Mouse (Mus musculus): ENCODE data around the gene Sh3gl3. TPM values are rescaled to one million over a fixed set of nuclear protein-coding genes. Genes with fewer than 3 reads are reported as not detected.

Gene Sh3gl3
- polyA plus RNA-seq, 1 experiment = not detected

DNA sequence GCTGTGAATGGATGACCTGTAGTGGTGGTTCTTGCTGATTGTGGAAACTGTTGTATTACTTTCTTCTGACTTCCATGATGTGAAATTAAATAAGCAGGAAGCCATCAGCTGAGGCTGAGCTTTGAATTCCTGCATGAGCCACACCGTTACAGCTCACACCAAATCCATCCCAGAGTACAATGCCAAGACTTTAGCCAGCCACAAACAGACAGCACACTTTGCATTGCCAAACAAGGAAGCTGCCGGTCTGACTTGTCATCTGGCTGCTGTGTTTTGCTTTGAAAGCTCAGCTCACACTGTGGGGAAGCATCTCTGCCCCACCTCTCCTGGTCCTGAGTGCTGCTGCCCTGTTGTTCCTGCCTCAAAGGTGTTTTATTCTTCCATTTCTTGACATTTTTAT, 9.1 kb downstream of the Sh3gl3 start:
- 51% methylated on average over 2 of the region's 2 CpGs for WGBS
- Histone ChIP-seq H3K4me3 (ENCODE audit: insufficient read depth, low read depth, low read length) (no peak overlapping the region), H3K4me1 (ENCODE audit: control insufficient read depth, insufficient read depth, low read length) (0 out of 2 replicates have a peak, but pooled peaks cover 2% of the 10 kb centered on the region), H3K27ac (ENCODE audit: insufficient read depth, low read depth, low read length) (no peak overlapping the region)
- no peak for TF ChIP-seq CTCF (IDR thresholded peaks at IDR 0.05; ENCODE audit: insufficient read depth, low read depth, low read length)
- TF ChIP-seq POLR2A (IDR thresholded peaks at IDR 0.05; ENCODE audit: insufficient read depth, low read depth, low read length) = no peak

DNA sequence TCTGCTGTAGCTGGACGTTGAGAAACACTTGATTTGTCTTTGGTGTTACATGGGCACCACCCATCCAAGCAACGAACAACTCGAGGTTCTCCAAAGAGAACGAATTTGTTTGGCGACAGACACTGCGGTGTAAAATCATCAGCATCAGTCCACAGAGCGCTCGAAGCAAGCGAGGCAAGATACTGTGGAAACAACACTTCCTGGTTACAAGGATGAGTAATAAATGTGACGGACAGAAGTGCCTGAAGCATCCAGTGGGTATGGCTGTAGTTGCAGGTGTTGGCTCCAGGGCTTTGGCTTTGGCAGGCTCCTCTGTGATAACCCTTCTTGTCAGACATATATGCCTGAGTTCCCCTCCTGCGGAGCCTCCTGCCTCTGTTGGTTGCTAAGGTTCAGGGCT, 18.0 kb downstream of the Sh3gl3 start:
- 76% methylated on average over 11 of the region's 11 CpGs for WGBS
- Histone ChIP-seq H3K4me3 (ENCODE audit: insufficient read depth, low read depth, low read length) (no peak overlapping the region), H3K4me1 (ENCODE audit: control insufficient read depth, insufficient read depth, low read length) (peaks cover 3% of the 10 kb centered on the region; the same call in 1 of the 2 replicates), H3K27ac (ENCODE audit: insufficient read depth, low read depth, low read length) (no peak overlapping the region)
- TF ChIP-seq CTCF (IDR thresholded peaks at IDR 0.05; ENCODE audit: insufficient read depth, low read depth, low read length) = no peak
- no peak for TF ChIP-seq POLR2A (IDR thresholded peaks at IDR 0.05; ENCODE audit: insufficient read depth, low read depth, low read length)

DNA sequence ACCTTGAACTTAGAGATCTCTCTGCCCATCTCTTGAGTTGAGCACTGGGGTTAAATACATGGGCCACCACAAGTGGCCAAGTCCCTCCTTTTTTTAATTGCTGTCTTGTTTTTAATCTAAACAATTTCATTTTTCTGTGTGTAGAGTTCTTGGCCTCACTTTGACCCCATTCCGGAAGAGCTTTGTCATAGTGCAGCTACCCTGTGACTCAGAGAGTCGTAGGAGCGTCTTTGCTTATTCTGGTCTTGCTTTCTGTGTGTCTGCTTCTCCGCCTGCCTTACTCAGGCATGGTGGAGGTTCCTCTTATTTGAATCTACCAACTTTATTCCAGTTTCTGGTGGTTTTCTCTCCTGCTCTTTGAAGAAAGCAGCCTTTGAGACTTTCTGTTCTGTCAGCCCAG, 18.9 kb downstream of the Sh3gl3 start:
- 72% methylated on average over 4 of the region's 4 CpGs for WGBS
- peaks cover 3% of the 10 kb centered on the region for H3K4me1 ChIP-seq (ENCODE audit: control insufficient read depth, insufficient read depth, low read length)
- H3K4me3 ChIP-seq (ENCODE audit: insufficient read depth, low read depth, low read length) = no peak overlapping the region
- no peak overlapping the region for H3K27ac ChIP-seq (ENCODE audit: insufficient read depth, low read depth, low read length)
- TF ChIP-seq CTCF (IDR thresholded peaks at IDR 0.05; ENCODE audit: insufficient read depth, low read depth, low read length) (no peak), POLR2A (IDR thresholded peaks at IDR 0.05; ENCODE audit: insufficient read depth, low read depth, low read length) (no peak)

DNA sequence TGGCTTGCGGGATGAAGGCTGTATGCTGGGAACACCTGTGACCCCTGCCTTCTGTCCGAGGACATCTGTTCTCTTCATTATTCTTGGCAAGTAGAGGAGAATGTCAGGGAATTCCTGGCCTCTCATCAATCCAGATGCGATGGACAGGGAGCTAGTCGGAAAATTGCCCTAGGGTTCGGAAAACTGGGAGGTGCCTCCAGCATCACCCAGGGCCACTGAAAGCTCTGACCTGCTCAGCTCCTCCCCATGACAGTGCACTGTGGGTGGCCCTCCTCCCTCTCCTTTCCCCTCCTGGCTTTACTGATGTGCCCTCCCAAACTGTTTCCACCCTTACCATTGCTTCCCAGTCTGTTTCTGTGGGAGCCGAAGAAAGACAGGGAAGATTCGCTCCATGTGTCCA, 29.5 kb downstream of the Sh3gl3 start:
- Histone ChIP-seq H3K4me1 (ENCODE audit: control insufficient read depth, insufficient read depth, low read length) (peaks cover 16% of the 10 kb centered on the region), H3K27ac (ENCODE audit: insufficient read depth, low read depth, low read length) (no peak overlapping the region), H3K4me3 (ENCODE audit: insufficient read depth, low read depth, low read length) (no peak overlapping the region)
- 69% methylated on average over 7 of the region's 7 CpGs for WGBS
- TF ChIP-seq POLR2A (IDR thresholded peaks at IDR 0.05; ENCODE audit: insufficient read depth, low read depth, low read length) (no peak), CTCF (IDR thresholded peaks at IDR 0.05; ENCODE audit: insufficient read depth, low read depth, low read length) (no peak)

DNA sequence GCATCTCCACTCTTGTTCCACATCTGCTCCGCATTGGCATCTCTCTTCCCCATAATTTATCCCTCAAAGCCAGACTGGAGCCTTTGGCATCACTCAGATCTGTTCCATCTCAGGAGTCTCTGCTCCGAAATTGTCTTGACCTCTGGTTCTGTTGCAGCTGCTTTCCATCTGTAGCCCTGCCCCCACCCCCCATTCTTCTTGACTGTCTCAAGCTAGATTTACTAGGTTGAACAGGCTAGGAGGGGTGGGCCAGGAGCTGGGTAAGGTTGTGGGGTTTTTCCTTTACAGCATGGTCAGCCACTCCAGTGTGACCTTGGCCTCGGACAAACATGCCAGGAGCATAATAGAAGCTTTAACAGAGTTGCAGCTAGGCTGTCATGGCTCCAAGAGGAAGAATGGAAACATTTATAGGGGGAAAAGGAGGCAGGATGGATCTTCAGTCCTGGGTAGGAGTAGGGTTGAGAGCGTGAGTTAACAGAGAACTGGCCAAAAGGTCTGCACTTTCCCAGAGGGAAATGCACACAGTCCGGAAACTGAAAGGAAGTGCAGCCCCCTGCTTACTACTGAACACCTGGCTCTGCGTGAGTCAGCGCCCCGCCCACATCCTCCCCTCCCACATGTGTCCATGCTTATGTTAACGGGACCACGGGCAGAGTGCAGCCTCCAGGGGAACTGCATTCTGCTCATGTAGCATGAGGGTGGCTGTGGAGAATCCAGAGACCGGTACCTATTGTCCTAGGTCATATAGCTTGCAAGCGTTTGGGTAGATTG, 30.6 kb downstream of the Sh3gl3 start:
- H3K27ac ChIP-seq (ENCODE audit: insufficient read depth, low read depth, low read length) = no peak overlapping the region
- 58% methylated on average over 12 of the region's 12 CpGs for WGBS
- no peak for TF ChIP-seq CTCF (IDR thresholded peaks at IDR 0.05; ENCODE audit: insufficient read depth, low read depth, low read length)

DNA sequence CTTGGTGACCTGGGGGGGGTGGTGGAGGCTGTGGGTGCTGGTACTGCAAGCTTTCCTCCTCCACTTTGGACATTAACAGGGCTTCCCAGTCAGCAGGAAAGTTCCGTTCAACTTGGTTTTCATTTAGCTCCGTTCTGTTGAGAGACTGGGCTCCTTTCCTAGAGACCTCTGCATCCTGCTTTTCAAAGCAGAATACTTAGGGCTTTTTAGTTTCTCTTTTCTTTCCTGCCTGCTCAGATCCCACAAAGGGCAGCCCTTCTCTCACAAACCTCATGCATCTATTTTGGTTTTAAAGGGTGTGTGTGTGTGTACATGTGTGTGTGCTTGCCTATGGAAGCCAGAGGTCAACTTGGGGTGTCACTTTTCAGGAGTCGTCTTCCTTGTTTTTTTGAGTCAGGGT, 31.3 kb downstream of the Sh3gl3 start:
- peaks cover 16% of the 10 kb centered on the region for H3K4me1 ChIP-seq (ENCODE audit: control insufficient read depth, insufficient read depth, low read length)
- TF ChIP-seq POLR2A (IDR thresholded peaks at IDR 0.05; ENCODE audit: insufficient read depth, low read depth, low read length) (no peak), CTCF (IDR thresholded peaks at IDR 0.05; ENCODE audit: insufficient read depth, low read depth, low read length) (no peak)
- 58% methylated on average over 3 of the region's 3 CpGs for WGBS
- no peak overlapping the region for H3K27ac ChIP-seq (ENCODE audit: insufficient read depth, low read depth, low read length)
- no peak overlapping the region for H3K4me3 ChIP-seq (ENCODE audit: insufficient read depth, low read depth, low read length)

More for the DNA sequence above, 30.6 kb downstream of the Sh3gl3 start:
- peaks cover 16% of the 10 kb centered on the region for H3K4me1 ChIP-seq (ENCODE audit: control insufficient read depth, insufficient read depth, low read length)
- H3K4me3 ChIP-seq (ENCODE audit: insufficient read depth, low read depth, low read length) = no peak overlapping the region

DNA sequence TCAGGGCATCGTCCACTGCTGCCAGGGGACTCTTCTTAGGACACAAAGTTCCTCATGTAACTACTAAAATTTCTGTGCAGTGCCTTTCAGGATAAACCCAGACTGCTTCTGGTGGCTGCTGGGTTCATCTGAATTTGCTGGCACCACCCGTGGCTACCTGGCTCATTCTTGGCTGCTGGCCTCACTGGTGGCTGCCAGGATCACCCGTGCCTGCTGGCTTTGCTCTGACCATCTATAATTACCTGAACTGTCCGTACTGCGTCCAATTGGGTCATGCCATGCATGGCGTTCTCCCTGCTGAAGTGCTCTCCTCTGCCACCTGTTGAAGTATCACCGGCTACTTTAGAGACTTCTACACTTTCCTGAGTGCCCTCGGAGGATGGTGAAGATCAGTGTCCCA, 33.1 kb downstream of the Sh3gl3 start:
- 89% methylated on average over 8 of the region's 8 CpGs for WGBS
- H3K4me3 ChIP-seq (ENCODE audit: insufficient read depth, low read depth, low read length) = no peak overlapping the region
- peaks cover 16% of the 10 kb centered on the region for H3K4me1 ChIP-seq (ENCODE audit: control insufficient read depth, insufficient read depth, low read length)
- H3K27ac ChIP-seq (ENCODE audit: insufficient read depth, low read depth, low read length) = no peak overlapping the region
- no peak for TF ChIP-seq CTCF (IDR thresholded peaks at IDR 0.05; ENCODE audit: insufficient read depth, low read depth, low read length)
- TF ChIP-seq POLR2A (IDR thresholded peaks at IDR 0.05; ENCODE audit: insufficient read depth, low read depth, low read length) = no peak

DNA sequence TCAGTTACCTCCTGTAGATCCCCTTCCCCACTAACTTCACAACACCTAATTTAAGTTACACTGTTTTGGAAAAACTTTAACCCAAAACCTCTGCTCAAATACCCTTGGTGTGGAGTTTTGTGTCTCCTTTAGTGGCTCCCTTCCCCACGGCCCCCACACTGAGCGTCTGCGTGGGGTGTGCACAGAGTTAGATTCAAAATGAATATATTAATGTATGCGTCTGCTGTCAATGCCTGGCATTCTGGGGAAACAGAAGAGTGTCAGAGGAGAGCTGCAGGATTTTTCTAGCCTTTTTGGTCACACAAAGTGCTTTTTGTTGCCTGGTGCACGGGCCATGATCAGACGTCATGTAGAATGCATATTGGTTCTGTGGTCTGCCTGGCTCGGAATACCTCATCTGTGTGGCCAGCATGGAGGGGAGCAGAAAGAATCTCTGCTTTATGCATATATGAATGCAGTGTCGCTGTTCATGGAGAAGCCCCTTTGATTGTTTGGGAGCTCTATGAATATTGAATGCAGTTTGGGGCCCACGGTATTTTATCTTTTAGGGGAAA, 47.8 kb downstream of the Sh3gl3 start:
- 65% methylated on average over 9 of the region's 9 CpGs for WGBS
- Histone ChIP-seq H3K27ac (ENCODE audit: insufficient read depth, low read depth, low read length) (no peak overlapping the region), H3K4me1 (ENCODE audit: control insufficient read depth, insufficient read depth, low read length) (peaks cover 9% of the 10 kb centered on the region; the same call in 1 of the 2 replicates), H3K4me3 (ENCODE audit: insufficient read depth, low read depth, low read length) (no peak overlapping the region)
- TF ChIP-seq CTCF (IDR thresholded peaks at IDR 0.05; ENCODE audit: insufficient read depth, low read depth, low read length) (no peak), POLR2A (IDR thresholded peaks at IDR 0.05; ENCODE audit: insufficient read depth, low read depth, low read length) (no peak)
